Mouse (Mus musculus) forebrain, embryonic 14.5 days (tissue): ENCODE measurements at regions not wholly inside any gene's neighbourhood (a gene's known extent, or its start where the extent isn't known, plus 50 kb on each side); places are given as distances from the start of the nearest gene placed in this dataset.
A peak's percentile ranks its signal among the peaks of the same experiment; 100 is the strongest.

Experiments used
- ATAC-seq: fragments of 200-750 bp; cut with Nextera tagmentation; 2 replicates; pipeline ENCODE4 v1.8.0; 2017; ENCODE audit warnings: mild to moderate bottlenecking, moderate library complexity
- DNase-seq: peaks from one replicate; pipeline ENCODE4 v3.0.0-alpha.2; 2015; ENCODE audit warnings: low spot score
- H3K27ac ChIP-seq: fragments of 300-500 bp; sonication (generic); 2 replicates; pipeline ENCODE4 v1.5.1; 2014; ENCODE audit warnings: low read depth, mild to moderate bottlenecking, control low read depth, low read length, moderate library complexity
- H3K27me3 ChIP-seq: fragments of 300-500 bp; sonication (generic); replicated peaks from 2 replicates; pipeline ENCODE4 v1.6.1; 2014; ENCODE audit warnings: low read length, control low read depth, mixed read lengths; ENCODE audit not compliant: control insufficient read depth, insufficient read depth
- H3K36me3 ChIP-seq: fragments of 300-500 bp; sonication (generic); 2 replicates; pipeline ENCODE4 v1.6.1; 2014; ENCODE audit warnings: low read length, control low read depth; ENCODE audit not compliant: control insufficient read depth, insufficient read depth
- H3K4me1 ChIP-seq: fragments of 300-500 bp; sonication (generic); 2 replicates; pipeline ENCODE4 v1.6.1; 2014; ENCODE audit warnings: antibody characterized with exemption, low read length, control low read depth; ENCODE audit not compliant: control insufficient read depth, insufficient read depth
- H3K4me2 ChIP-seq: fragments of 300-500 bp; sonication (generic); 2 replicates; pipeline ENCODE4 v1.6.1; 2014; ENCODE audit warnings: mild to moderate bottlenecking, control low read depth, low read length
- H3K4me3 ChIP-seq: fragments of 300-500 bp; sonication (generic); 2 replicates; pipeline ENCODE4 v1.5.1; 2014; ENCODE audit warnings: low read depth, low read length, control low read depth
- H3K9ac ChIP-seq: fragments of 300-500 bp; sonication (generic); 2 replicates; pipeline ENCODE4 v1.6.1; 2014; ENCODE audit warnings: mild to moderate bottlenecking, low read length, control low read depth, moderate library complexity
- H3K9me3 ChIP-seq: fragments of 300-500 bp; sonication (generic); replicated peaks from 2 replicates; pipeline ENCODE4 v1.6.1; 2016; ENCODE audit warnings: low read length, control low read depth, mixed read lengths; ENCODE audit not compliant: control insufficient read depth
- WGBS: fragments of 180-500 bp; shearing (Covaris S2); extraction: QIAGEN DNeasy Blood & Tissue Kit; methylation state at CpG from one replicate; pipeline ENCODE4 v1.1.7; 2014; 5-methylcytosine and 5-hydroxymethylcytosine counted together

DNA sequence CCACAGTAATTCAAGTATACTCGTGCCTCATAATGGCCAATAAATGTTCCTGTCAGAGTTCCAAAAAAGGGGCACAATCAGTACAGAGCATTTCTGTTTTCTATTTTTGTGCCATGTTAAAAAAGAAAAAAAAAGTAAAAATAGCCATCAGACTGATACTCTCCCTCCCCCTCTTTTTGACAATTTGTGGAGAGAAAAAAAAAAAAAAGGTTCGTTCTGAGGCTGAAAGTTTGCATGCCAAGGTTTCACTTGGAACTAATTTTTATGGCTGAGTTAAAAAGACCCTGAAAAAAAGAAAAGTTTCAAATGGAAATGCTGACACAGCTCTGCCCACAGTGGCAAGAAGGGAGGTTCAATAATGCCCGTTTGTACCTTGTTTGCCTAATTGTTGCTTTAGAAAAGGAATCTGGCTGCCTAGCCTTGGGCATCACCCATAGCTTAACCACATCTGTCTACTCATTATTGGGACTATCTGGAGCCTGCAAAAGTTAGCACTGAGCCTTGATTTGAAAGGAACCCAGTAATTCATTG, 291.9 kb downstream of the Lmo4 start:
- DNase-seq = no peak
- WGBS = 16% methylated on average over 3 of the region's 3 CpGs

DNA sequence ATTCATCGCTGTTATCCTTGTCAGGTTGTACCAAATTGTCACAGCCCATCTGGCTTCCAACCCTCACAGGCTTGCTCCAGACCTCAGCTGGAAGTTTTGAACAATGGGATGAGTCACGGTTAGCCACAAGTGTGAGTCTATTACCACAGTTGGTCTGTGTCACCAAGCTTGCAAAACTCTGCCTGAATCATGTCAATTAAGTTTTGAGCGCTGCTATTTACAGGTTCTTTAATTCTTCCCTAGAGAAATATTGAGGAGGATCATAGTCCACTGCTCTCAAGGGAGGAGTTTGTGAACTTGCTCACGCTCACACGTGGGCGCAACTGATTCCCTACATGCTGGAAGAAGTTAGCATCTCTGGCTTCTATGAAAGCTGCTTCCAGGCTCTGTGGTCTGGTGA, 292.6 kb downstream of the Lmo4 start:
- Histone ChIP-seq H3K27ac (no peak overlapping the region), H3K36me3 (no peaks in the 10 kb centered on the region), H3K4me1 (peaks cover 12% of the 10 kb centered on the region), H3K9me3 (no peaks in the 10 kb centered on the region), H3K9ac (no peak overlapping the region), H3K4me3 (no peak overlapping the region), H3K27me3 (peaks cover 11% of the 10 kb centered on the region; the same call in 1 of the 2 replicates), H3K4me2 (no peak overlapping the region)
- 79% methylated on average over 6 of the region's 6 CpGs for WGBS
- DNase-seq (no peak), ATAC-seq (no peak)

More for the DNA sequence above, 291.9 kb downstream of the Lmo4 start:
- Histone ChIP-seq H3K4me3 (no peak overlapping the region), H3K9me3 (no peaks in the 10 kb centered on the region), H3K4me1 (peaks cover 12% of the 10 kb centered on the region), H3K36me3 (no peaks in the 10 kb centered on the region), H3K27me3 (peaks cover 13% of the 10 kb centered on the region; the same call in 1 of the 2 replicates), H3K9ac (no peak overlapping the region), H3K27ac (no peak overlapping the region), H3K4me2 (no peak overlapping the region)
- no peak for ATAC-seq

DNA sequence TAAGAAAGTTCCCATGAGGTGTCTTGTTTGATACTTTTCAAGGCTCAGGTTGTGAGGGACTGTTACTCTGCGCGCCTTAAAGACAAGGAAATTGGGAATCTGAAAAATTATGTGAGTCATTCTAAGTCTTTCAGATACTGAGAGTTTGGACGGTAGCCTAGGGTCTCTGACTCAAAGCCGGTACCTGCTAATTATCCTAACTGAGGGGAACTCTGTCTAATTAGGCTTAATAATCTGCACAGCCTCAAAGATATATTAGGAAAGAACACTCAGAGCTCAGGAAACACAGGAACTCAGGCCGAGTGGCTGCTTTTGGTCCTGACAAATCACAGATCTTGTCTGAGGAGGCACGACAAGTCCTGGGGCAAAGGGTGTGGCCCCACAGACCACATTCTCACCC, 295.7 kb downstream of the Lmo4 start:
- DNase-seq (peak; percentile 48), ATAC-seq (no peak)
- no peak overlapping the region for H3K4me3 ChIP-seq
- H3K4me1 ChIP-seq = 0 out of 2 replicates have a peak, but pooled peaks cover 6% of the 10 kb centered on the region
- H3K27ac ChIP-seq = no peak overlapping the region
- 32% methylated on average over 6 of the region's 6 CpGs for WGBS
- H3K4me2 ChIP-seq = no peak overlapping the region
- H3K36me3 ChIP-seq = no peaks in the 10 kb centered on the region
- H3K9me3 ChIP-seq = no peaks in the 10 kb centered on the region
- H3K9ac ChIP-seq = no peak overlapping the region
- peaks cover 5% of the 10 kb centered on the region; the same call in 1 of the 2 replicates for H3K27me3 ChIP-seq

DNA sequence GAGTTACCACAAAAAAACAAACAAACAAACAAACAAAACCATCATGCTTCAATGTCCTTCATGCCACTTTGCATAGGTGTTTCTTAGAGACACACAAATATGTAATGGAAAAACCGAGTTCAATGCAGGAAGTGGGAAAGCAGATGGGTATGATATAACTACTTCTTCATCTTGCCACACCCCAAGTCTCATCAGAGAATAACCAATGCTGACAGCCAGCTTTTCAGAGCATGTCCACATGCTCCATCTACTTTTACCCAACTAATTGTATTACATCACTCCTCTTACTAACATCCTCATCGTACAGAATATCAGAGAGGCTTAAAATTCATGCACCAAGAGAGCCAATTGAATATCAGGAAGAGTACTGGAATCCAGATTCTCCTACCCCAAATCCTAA, 301.6 kb downstream of the Lmo4 start:
- Histone ChIP-seq H3K36me3 (no peaks in the 10 kb centered on the region), H3K9ac (no peak overlapping the region), H3K27ac (no peak overlapping the region), H3K9me3 (no peaks in the 10 kb centered on the region), H3K4me1 (no peaks in the 10 kb centered on the region), H3K27me3 (no peaks in the 10 kb centered on the region), H3K4me2 (no peak overlapping the region), H3K4me3 (no peak overlapping the region)
- ATAC-seq = no peak
- DNase-seq = no peak
- WGBS = 89% methylated on average over 2 of the region's 2 CpGs

DNA sequence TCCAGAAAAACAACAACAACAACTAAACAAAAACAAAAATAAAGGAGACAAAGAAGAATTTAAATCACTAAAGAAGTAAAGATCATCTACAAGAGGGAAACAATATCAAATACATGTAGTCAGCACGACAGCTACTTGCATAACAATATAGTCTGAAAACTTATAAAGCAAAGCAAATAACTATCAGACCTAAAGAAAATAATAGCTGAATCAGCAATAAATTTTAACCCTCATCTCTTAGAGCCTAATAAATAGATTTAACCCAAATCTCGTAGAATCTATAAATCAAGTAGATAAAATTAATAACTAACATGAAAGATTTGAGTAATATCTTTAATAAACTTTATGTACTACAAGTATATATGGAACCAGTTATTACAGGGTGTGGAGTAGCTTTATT, 324.2 kb downstream of the Lmo4 start:
- H3K36me3 ChIP-seq = no peaks in the 10 kb centered on the region
- ATAC-seq (no peak), DNase-seq (no peak)
- H3K9me3 ChIP-seq = no peaks in the 10 kb centered on the region
- WGBS = 84% methylated on average over 2 of the region's 2 CpGs
- no peaks in the 10 kb centered on the region for H3K4me1 ChIP-seq
- no peak overlapping the region for H3K9ac ChIP-seq
- no peak overlapping the region for H3K4me3 ChIP-seq
- H3K27ac ChIP-seq = no peak overlapping the region
- H3K27me3 ChIP-seq = no peaks in the 10 kb centered on the region
- H3K4me2 ChIP-seq = no peak overlapping the region

DNA sequence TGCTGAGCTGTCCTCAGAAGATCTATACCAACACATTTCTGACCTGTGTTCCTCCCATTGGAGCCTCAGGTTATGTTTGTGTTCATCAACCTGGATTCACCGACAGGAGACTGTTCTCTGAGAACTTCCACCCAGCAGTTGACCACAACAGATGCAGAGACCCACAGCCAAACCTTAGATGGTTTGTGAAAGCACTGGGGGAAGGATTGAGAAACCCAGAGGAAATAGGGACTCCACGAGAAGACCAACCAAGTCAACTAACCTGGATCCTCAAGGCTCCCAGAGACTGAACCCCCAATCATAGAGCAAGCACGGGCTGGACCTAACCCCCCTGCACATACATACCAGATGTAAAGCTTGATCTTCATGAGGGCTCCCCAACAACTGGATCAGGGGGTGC, 331.1 kb downstream of the Lmo4 start:
- H3K9ac ChIP-seq = no peak overlapping the region
- H3K36me3 ChIP-seq = no peaks in the 10 kb centered on the region
- H3K4me2 ChIP-seq = no peak overlapping the region
- H3K27me3 ChIP-seq = no peaks in the 10 kb centered on the region
- H3K9me3 ChIP-seq = no peaks in the 10 kb centered on the region
- DNase-seq = no peak
- no peak overlapping the region for H3K27ac ChIP-seq
- no peak overlapping the region for H3K4me3 ChIP-seq
- WGBS = 88% methylated on average over 3 of the region's 3 CpGs
- H3K4me1 ChIP-seq = no peaks in the 10 kb centered on the region
- no peak for ATAC-seq

DNA sequence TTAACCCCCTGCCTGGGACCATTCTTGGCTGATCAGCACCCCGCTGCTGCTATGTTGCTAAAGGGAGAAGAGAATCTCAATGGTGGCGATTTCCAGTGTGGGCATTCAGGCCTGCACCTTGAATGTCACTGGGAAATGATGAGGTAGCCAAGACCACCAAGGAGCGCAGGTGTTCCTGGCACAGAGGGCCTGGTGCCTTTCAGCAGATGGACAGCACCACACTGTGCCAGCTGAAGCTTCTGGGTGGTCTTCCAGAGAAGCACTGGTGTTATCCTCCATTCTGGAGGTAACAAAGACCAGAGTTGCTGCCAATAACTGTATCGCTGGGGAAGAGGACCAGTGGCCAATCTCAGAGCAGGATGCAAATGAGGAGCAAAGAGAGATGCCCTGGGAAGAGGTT, 338.5 kb downstream of the Lmo4 start:
- Histone ChIP-seq H3K36me3 (no peaks in the 10 kb centered on the region), H3K4me3 (no peak overlapping the region), H3K9ac (no peak overlapping the region), H3K4me2 (no peak overlapping the region), H3K27ac (no peak overlapping the region), H3K27me3 (no peaks in the 10 kb centered on the region), H3K9me3 (no peaks in the 10 kb centered on the region), H3K4me1 (peaks cover 8% of the 10 kb centered on the region; the same call in 1 of the 2 replicates)
- 55% methylated on average over 4 of the region's 4 CpGs for WGBS
- no peak for ATAC-seq
- DNase-seq = peak; percentile 12

DNA sequence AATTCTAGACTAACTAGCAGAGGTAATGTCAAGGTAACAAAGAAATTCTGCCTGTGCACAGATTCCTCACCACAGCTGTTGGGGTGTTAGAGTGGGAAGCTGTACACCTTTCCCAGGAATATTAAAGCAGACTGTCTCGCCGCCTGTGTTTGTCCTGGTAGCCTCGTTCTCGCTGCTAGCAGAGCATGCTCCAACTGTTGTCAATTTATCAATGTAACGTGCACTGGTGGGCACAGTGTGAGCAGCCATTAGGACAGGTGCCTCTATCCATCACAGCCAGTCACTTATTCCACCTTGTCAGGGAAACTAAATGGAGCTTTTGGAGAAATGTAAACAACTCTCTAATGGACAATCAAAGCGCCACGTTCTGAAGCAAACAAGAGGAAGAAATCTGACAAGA, 339.4 kb downstream of the Lmo4 start:
- WGBS = 69% methylated on average over 7 of the region's 7 CpGs
- DNase-seq (no peak), ATAC-seq (peak; percentile 40; the same call in 1 of the 2 replicates)
- H3K9ac ChIP-seq = no peak overlapping the region
- no peak overlapping the region for H3K27ac ChIP-seq
- no peak overlapping the region for H3K4me3 ChIP-seq
- peaks cover 8% of the 10 kb centered on the region; the same call in 1 of the 2 replicates for H3K4me1 ChIP-seq
- H3K9me3 ChIP-seq = no peaks in the 10 kb centered on the region
- H3K27me3 ChIP-seq = no peaks in the 10 kb centered on the region
- no peaks in the 10 kb centered on the region for H3K36me3 ChIP-seq
- H3K4me2 ChIP-seq = no peak overlapping the region

DNA sequence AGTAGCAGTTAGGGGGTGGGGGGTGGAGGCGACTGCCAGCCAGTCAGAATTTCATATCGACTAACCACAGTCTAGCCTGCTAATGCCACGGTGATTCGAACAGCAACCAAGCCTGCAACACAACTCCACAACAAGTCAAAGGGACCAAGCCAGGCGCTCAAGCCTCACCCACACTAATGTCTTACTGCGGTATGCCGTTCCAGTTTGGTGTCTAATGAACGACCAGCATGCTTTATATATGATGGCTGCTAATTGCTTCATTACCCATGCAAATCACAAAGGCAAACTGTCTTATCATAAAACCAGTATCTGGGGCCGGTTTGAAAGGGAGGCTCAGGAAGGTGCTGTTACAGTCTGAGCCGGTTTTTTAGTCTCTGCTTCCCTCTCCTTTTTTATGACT, 340.5 kb downstream of the Lmo4 start:
- no peak overlapping the region for H3K4me3 ChIP-seq
- H3K9ac ChIP-seq = no peak overlapping the region
- no peak overlapping the region for H3K4me2 ChIP-seq
- H3K9me3 ChIP-seq = no peaks in the 10 kb centered on the region
- DNase-seq = peak; percentile 23
- no peaks in the 10 kb centered on the region for H3K27me3 ChIP-seq
- no peak overlapping the region for H3K27ac ChIP-seq
- H3K36me3 ChIP-seq = no peaks in the 10 kb centered on the region
- peak; percentile 48; the same call in 1 of the 2 replicates for ATAC-seq
- H3K4me1 ChIP-seq = peaks cover 8% of the 10 kb centered on the region; the same call in 1 of the 2 replicates
- WGBS = 44% methylated on average over 10 of the region's 10 CpGs
